ENCODE assay signal across 18 mouse cellular contexts in the genomic region with DNA sequence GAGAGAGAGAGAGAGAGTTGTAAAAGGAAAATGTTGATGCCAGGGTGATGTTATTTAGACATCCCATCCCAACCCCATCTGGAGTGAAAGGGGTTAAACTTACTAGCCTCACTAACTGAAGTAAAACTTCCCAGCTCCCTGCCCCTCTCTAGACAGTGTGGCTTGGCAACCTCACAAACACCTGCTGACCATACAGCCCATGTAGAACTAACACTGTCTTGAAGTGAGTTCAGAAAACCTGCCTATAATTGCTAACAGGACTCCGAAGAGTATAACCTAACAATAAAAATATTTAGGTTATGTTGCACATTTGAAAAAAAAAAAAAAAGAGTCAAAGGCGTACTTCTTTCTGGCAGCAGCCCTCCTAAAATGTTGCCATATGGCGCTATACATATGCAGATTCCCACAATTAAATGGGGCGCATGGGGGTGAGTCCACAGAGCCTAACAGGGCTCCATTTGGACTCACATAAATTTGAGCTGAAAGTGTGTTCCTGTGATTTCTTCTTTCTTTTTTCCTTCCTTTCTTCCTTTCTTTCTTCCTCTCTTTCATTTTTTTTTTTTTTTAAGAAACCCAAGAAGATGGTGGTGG.
A peak's percentile ranks its signal among the peaks of the same experiment; 100 is the strongest.
DNase-seq lines count a peak whose midpoint lies in the region; ATAC-seq lines count a peak whose summit lies in the region.
"Had no signal": no experiment of that assay in that cellular context is flagged by ENCODE, and none has a peak within 500 bp of the region (broad histone marks: within the 10 kb centered on the region; RNA-seq: fewer than 3 reads in every experiment).

No protein-coding gene starts in this region.

- no peaks in the 10 kb centered on the region for H3K36me3 ChIP-seq in neural tube, embryonic 12.5 days
- H3K36me3 ChIP-seq: liver, embryonic 15.5 days had no signal

- no peaks in the 10 kb centered on the region for H3K4me1 ChIP-seq in neural tube, embryonic 12.5 days
- H3K4me1 ChIP-seq: liver, embryonic 15.5 days; megakaryocyte, embryonic 14.5 days had no signal

- peak; percentile 10 for DNase-seq in cerebellum, adult 11-12 months
- DNase-seq in cerebellum, postnatal 4 days (ENCODE audit: low spot score in 2 of 2) = no peak
- no peak for DNase-seq in frontal cortex, postnatal 14 days (ENCODE audit: low spot score in 2 of 2)
- DNase-seq in neural tube, embryonic 10.5 days (ENCODE audit: extremely low spot score, low spot score) = no peak
- DNase-seq in telencephalon, adult 2 months (ENCODE audit: low read depth, low spot score) = peak; percentile 34
- DNase-seq: adrenal gland, postnatal 25 days; kidney, adult 2 months; kidney, postnatal 25 days; lung, postnatal 10 days; right cerebral cortex, postnatal 14 days; thymus, postnatal 36 days had no signal

- ATAC-seq in frontal cortex, adult (ENCODE audit: low TSS enrichment) = peak; percentile 79
- peak; percentile 50; the same call in 1 of the 2 replicates for ATAC-seq in neural tube, embryonic 12.5 days (ENCODE audit: low FRiP score, low read depth)
- ATAC-seq in inflammation-experienced regulatory T-cells, adult 6 months = no peak
- ATAC-seq: activated CD4-positive, CD25-positive, alpha-beta regulatory T cell, adult 4 months had no signal

- H3K4me3 ChIP-seq in neural tube, embryonic 12.5 days = no peak overlapping the region
- H3K4me3 ChIP-seq: liver, embryonic 15.5 days; megakaryocyte, embryonic 14.5 days had no signal

- no peaks in the 10 kb centered on the region for H3K27me3 ChIP-seq in neural tube, embryonic 12.5 days (replicated peaks)
- H3K27me3 ChIP-seq: CH12.LX; liver, embryonic 15.5 days; megakaryocyte, embryonic 14.5 days had no signal

- no peak overlapping the region for H3K27ac ChIP-seq in neural tube, embryonic 12.5 days
- H3K27ac ChIP-seq: liver, embryonic 15.5 days had no signal

- 50% methylated on average over 4 of the region's 4 CpGs for WGBS in neural tube, embryonic 12.5 days

- no peak overlapping the region for H3K9ac ChIP-seq in neural tube, embryonic 12.5 days
- H3K9ac ChIP-seq: liver, embryonic 15.5 days had no signal

- no peak overlapping the region for H3K4me2 ChIP-seq in neural tube, embryonic 12.5 days (replicated peaks)
- H3K4me2 ChIP-seq: liver, embryonic 15.5 days had no signal

- H3K9me3 ChIP-seq in neural tube, embryonic 12.5 days = no peaks in the 10 kb centered on the region
- H3K9me3 ChIP-seq: liver, embryonic 15.5 days had no signal

Comparison
In these comparisons a context has a peak if more than half of its experiments do, and no peak if none do; other contexts are left out.
1. DNase-seq: peak in cerebellum, adult 11-12 months (single experiment) and telencephalon, adult 2 months (single experiment); none in cerebellum, postnatal 4 days (0 of 2), frontal cortex, postnatal 14 days (0 of 2) and neural tube, embryonic 10.5 days (single experiment).